Mouse (Mus musculus): ENCODE measurements around the gene Abhd14a. TPM values are rescaled to one million over a fixed set of nuclear protein-coding genes. Genes with fewer than 3 reads are reported as not detected.
"Not testable (repeated sequence)": the region's sequence is repeated elsewhere in the genome, so short reads cannot be mapped to it uniquely, and the experiment has no call there.

Abhd14a gene
- 49.7 and 51.5 TPM in 2 replicates for polyA plus RNA-seq (2012; rRNA removed)

GRCm38 (mm10) chr9:106447348-106447747 lies at the start of gene Abhd14a, which contains the start of gene Abhd14b:
Gene Abhd14a, minus strand, starts transcription at chr9:106447678.
Gene Abhd14b, plus strand, starts transcription at chr9:106447459.
- peak; percentile 96 to 97 for DNase-seq
- peak; percentile 47; the same call in 1 of the 2 replicates for TF ChIP-seq POLR2A (IDR thresholded peaks at IDR 0.05; ENCODE audit: borderline replicate concordance, insufficient read depth, low read length)
- peak; percentile 59 for TF ChIP-seq CTCF (IDR thresholded peaks at IDR 0.05; ENCODE audit: borderline replicate concordance, insufficient read depth, low read depth, low read length)
- H3K27me3 ChIP-seq (ENCODE audit: control insufficient read depth, insufficient read depth, low read length) = no peaks in the 10 kb centered on the region
- WGBS = under 1% methylated on average over 24 of the region's 24 CpGs
- H3K4me3 ChIP-seq (replicated peaks; ENCODE audit: insufficient read depth, low read depth, low read length) = peak within 1 kb of the TSS; percentile 65
- peaks cover 25% of the 10 kb centered on the region for H3K4me1 ChIP-seq (ENCODE audit: control insufficient read depth, insufficient read depth, low read length)
- H3K27ac ChIP-seq (ENCODE audit: insufficient read depth, low read length) = peak within 1 kb of the TSS; percentile 63

DNA sequence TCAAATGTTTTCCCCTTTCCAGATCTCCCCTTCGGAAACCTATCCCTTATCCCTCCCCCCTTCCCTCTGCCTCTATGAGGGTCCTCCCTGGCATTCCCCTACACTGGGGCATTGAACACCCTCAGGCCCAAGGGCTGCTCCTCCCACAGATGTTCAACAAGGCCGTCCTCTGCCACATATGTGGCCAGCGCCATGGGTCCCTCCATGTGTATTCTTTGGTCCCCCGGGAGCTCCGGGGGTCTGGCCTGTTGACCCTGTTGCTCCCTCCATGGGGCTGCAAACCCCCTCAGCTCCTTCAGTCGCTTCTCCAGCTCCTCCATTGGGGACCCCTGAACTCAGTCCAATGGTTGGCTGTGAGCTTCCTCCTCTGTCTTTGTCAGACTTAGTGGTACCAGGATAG lies 40.1 kb upstream of the Abhd14a start:
- not testable (repeated sequence) for H3K4me1 ChIP-seq (ENCODE audit: control insufficient read depth, insufficient read depth, low read length); H3K27me3 ChIP-seq (ENCODE audit: control insufficient read depth, insufficient read depth, low read length)
- 76% methylated on average over 6 of the region's 6 CpGs for WGBS

GRCm38 (mm10) chr9:106485076-106485475 lies 37.6 kb upstream of the Abhd14a start:
- DNase-seq = peak in 1 of 2 experiments; percentile 0
- Histone ChIP-seq H3K27me3 (ENCODE audit: control insufficient read depth, insufficient read depth, low read length) (no peaks in the 10 kb centered on the region), H3K4me1 (ENCODE audit: control insufficient read depth, insufficient read depth, low read length) (no peaks in the 10 kb centered on the region), H3K4me3 (replicated peaks; ENCODE audit: insufficient read depth, low read depth, low read length) (no peak overlapping the region), H3K27ac (ENCODE audit: insufficient read depth, low read length) (no peak overlapping the region)
- WGBS = 82% methylated on average over 10 of the region's 10 CpGs
- TF ChIP-seq CTCF (IDR thresholded peaks at IDR 0.05; ENCODE audit: borderline replicate concordance, insufficient read depth, low read depth, low read length) (no peak), POLR2A (IDR thresholded peaks at IDR 0.05; ENCODE audit: borderline replicate concordance, insufficient read depth, low read length) (no peak)

More for the DNA sequence above, 40.1 kb upstream of the Abhd14a start:
- H3K27ac ChIP-seq (ENCODE audit: insufficient read depth, low read length); H3K4me3 ChIP-seq (replicated peaks; ENCODE audit: insufficient read depth, low read depth, low read length); DNase-seq: not testable (repeated sequence)

GRCm38 (mm10) chr9:106483606-106484005 lies 36.1 kb upstream of the Abhd14a start:
- no peak overlapping the region for H3K27ac ChIP-seq (ENCODE audit: insufficient read depth, low read length)
- H3K4me1 ChIP-seq (ENCODE audit: control insufficient read depth, insufficient read depth, low read length) = peaks cover 7% of the 10 kb centered on the region; the same call in 1 of the 2 replicates
- WGBS = 91% methylated on average over 17 of the region's 17 CpGs
- no peak for TF ChIP-seq CTCF (IDR thresholded peaks at IDR 0.05; ENCODE audit: borderline replicate concordance, insufficient read depth, low read depth, low read length)
- TF ChIP-seq POLR2A (IDR thresholded peaks at IDR 0.05; ENCODE audit: borderline replicate concordance, insufficient read depth, low read length) = no peak
- DNase-seq = no peak
- no peaks in the 10 kb centered on the region for H3K27me3 ChIP-seq (ENCODE audit: control insufficient read depth, insufficient read depth, low read length)
- no peak overlapping the region for H3K4me3 ChIP-seq (replicated peaks; ENCODE audit: insufficient read depth, low read depth, low read length)

- WGBS = 97% methylated on average over 10 of the region's 10 CpGs
- H3K27ac ChIP-seq (ENCODE audit: insufficient read depth, low read length) = no peak overlapping the region
- TF ChIP-seq CTCF (IDR thresholded peaks at IDR 0.05; ENCODE audit: borderline replicate concordance, insufficient read depth, low read depth, low read length) = no peak
- no peak for TF ChIP-seq POLR2A (IDR thresholded peaks at IDR 0.05; ENCODE audit: borderline replicate concordance, insufficient read depth, low read length)
- no peak overlapping the region for H3K4me3 ChIP-seq (replicated peaks; ENCODE audit: insufficient read depth, low read depth, low read length)
- H3K4me1 ChIP-seq (ENCODE audit: control insufficient read depth, insufficient read depth, low read length) = peaks cover 7% of the 10 kb centered on the region; the same call in 1 of the 2 replicates
- no peaks in the 10 kb centered on the region for H3K27me3 ChIP-seq (ENCODE audit: control insufficient read depth, insufficient read depth, low read length)
- peak in 1 of 2 experiments; percentile 1 for DNase-seq
Measured at GRCm38 (mm10) chr9:106483136-106483535, 35.7 kb upstream of the Abhd14a start.

DNA sequence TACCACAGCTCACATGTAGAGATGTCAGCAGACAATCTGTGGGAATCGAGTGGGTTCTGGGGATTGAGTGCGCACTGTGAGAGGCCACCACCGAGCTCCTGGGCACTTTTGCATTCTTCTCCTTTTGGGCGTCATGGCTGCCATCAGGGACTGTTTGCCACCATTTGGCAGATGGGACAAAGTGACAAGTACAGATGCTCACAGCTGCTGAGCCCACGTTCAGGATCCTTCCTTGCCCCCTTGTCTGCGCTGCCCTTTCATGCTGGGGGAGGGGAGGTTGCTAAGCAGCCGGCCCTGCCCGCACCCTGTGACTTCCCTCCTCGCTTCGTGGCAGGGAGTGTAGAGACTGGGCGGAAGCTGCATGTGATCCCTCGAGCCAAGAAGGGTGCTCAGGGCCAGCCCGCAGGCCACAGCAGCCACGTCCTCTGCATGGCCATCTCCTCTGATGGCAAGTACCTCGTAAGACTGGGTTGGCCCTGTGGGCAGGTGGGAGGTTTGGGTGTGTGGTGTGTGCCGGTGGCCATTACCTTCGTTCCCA lies 35.2 kb upstream of the Abhd14a start:
- H3K27ac ChIP-seq (ENCODE audit: insufficient read depth, low read length) = no peak overlapping the region
- H3K27me3 ChIP-seq (ENCODE audit: control insufficient read depth, insufficient read depth, low read length) = no peaks in the 10 kb centered on the region
- WGBS = 75% methylated on average over 17 of the region's 17 CpGs
- no peak overlapping the region for H3K4me3 ChIP-seq (replicated peaks; ENCODE audit: insufficient read depth, low read depth, low read length)
- no peak for TF ChIP-seq POLR2A (IDR thresholded peaks at IDR 0.05; ENCODE audit: borderline replicate concordance, insufficient read depth, low read length)
- TF ChIP-seq CTCF (IDR thresholded peaks at IDR 0.05; ENCODE audit: borderline replicate concordance, insufficient read depth, low read depth, low read length) = no peak
- peak in 1 of 2 experiments; percentile 0 for DNase-seq
- H3K4me1 ChIP-seq (ENCODE audit: control insufficient read depth, insufficient read depth, low read length) = peaks cover 7% of the 10 kb centered on the region; the same call in 1 of the 2 replicates

DNA sequence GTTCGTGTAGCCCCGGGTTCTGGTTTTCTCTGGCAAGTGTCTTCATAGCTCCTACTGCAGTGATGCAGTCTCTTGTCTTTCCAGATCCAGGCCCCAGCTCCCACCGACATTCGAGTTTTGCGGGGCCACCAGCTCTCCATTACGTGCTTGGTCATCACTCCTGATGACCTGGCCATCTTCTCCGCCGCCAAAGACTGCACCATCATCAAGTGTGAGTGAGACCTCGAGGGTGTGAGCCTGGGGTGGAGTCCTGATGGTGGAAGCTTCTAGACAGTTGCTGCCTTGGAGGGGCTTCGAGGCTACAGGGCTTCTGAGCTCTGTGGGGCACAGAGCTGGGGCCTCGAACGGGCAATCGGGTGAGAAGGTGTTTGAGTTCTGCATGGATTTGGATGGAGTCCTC lies 34.2 kb upstream of the Abhd14a start:
- no peak overlapping the region for H3K4me3 ChIP-seq (replicated peaks; ENCODE audit: insufficient read depth, low read depth, low read length)
- 90% methylated on average over 13 of the region's 13 CpGs for WGBS
- H3K27me3 ChIP-seq (ENCODE audit: control insufficient read depth, insufficient read depth, low read length) = no peaks in the 10 kb centered on the region
- TF ChIP-seq POLR2A (IDR thresholded peaks at IDR 0.05; ENCODE audit: borderline replicate concordance, insufficient read depth, low read length) = no peak
- TF ChIP-seq CTCF (IDR thresholded peaks at IDR 0.05; ENCODE audit: borderline replicate concordance, insufficient read depth, low read depth, low read length) = no peak
- H3K27ac ChIP-seq (ENCODE audit: insufficient read depth, low read length) = no peak overlapping the region
- DNase-seq = peak in 1 of 2 experiments; percentile 0
- H3K4me1 ChIP-seq (ENCODE audit: control insufficient read depth, insufficient read depth, low read length) = peaks cover 7% of the 10 kb centered on the region; the same call in 1 of the 2 replicates

- H3K4me1 ChIP-seq (ENCODE audit: control insufficient read depth, insufficient read depth, low read length) = peaks cover 11% of the 10 kb centered on the region
- H3K27ac ChIP-seq (ENCODE audit: insufficient read depth, low read length) = no peak overlapping the region
- WGBS = 92% methylated on average over 15 of the region's 15 CpGs
- no peak overlapping the region for H3K4me3 ChIP-seq (replicated peaks; ENCODE audit: insufficient read depth, low read depth, low read length)
- DNase-seq = no peak
- no peaks in the 10 kb centered on the region for H3K27me3 ChIP-seq (ENCODE audit: control insufficient read depth, insufficient read depth, low read length)
- no peak for TF ChIP-seq POLR2A (IDR thresholded peaks at IDR 0.05; ENCODE audit: borderline replicate concordance, insufficient read depth, low read length)
- TF ChIP-seq CTCF (IDR thresholded peaks at IDR 0.05; ENCODE audit: borderline replicate concordance, insufficient read depth, low read depth, low read length) = no peak
Measured at GRCm38 (mm10) chr9:106481075-106481474, 33.6 kb upstream of the Abhd14a start.
